Mouse (Mus musculus) erythroblast, adult 5-6 weeks (primary cell): Measurements from ENCODE around the gene Sec24d. TPM values are rescaled to one million over a fixed set of nuclear protein-coding genes. Genes with fewer than 3 reads are reported as not detected.

Experiments used
- ATAC-seq: replicated peaks from 2 replicates; pipeline ENCODE4 v1.8.0; 2016; ENCODE audit warnings: moderate number of reproducible peaks, mild to moderate bottlenecking, moderate TSS enrichment, inconsistent platforms; ENCODE audit not compliant: poor library complexity, low FRiP score, severe bottlenecking
- total RNA-seq, 2 experiments: library from RNA; stranded (forward) in 1 of 2; stranded (reverse) in 1 of 2; fragments of 150-400 nt in 1 of 2; fragments of 200-764, 138-1000 nt in 1 of 2; gene quantifications; 2 replicates each; pipeline versions ENCODE4 v1.2.3 to v1.2.4; 2015 to 2017; ENCODE audit warnings: low replicate concordance in 2 of 2

The Sec24d gene
- total RNA-seq, 2 experiments from 2014 or later = 2.6 to 7.9 TPM

- no peak for ATAC-seq
Observed at GRCm38 (mm10) chr3:123384435-123384834, 117.2 kb downstream of the Sec24d start.

GRCm38 (mm10) chr3:123385118-123385485 is 117.8 kb downstream of the Sec24d start:
- no peak for ATAC-seq

GRCm38 (mm10) chr3:123385486-123386156 is 118.4 kb downstream of the Sec24d start, which contains the start of gene Mettl14:
Mettl14 (minus strand) TSS chr3:123386108.
- ATAC-seq = peak; percentile 100

GRCm38 (mm10) chr3:123386157-123386780 is 119.0 kb downstream of the Sec24d start:
- ATAC-seq = peak; percentile 70

- ATAC-seq = no peak
Observed at GRCm38 (mm10) chr3:123391180-123391579, 123.9 kb downstream of the Sec24d start.

GRCm38 (mm10) chr3:123395611-123396010 is 128.4 kb downstream of the Sec24d start:
- ATAC-seq = no peak

- no peak for ATAC-seq
Observed at GRCm38 (mm10) chr3:123397562-123398481, 130.6 kb downstream of the Sec24d start.

- no peak for ATAC-seq
Observed at GRCm38 (mm10) chr3:123404945-123405344, 137.7 kb downstream of the Sec24d start.

GRCm38 (mm10) chr3:123411821-123412578 is 144.7 kb downstream of the Sec24d start:
- no peak for ATAC-seq

- ATAC-seq = no peak
Observed at GRCm38 (mm10) chr3:123413173-123413572, 145.9 kb downstream of the Sec24d start.

Other genes with a start within 250 kb of the Sec24d start
- gene Myoz2, start 232.4 kb upstream of the Sec24d start, total RNA-seq (2015; ENCODE audit: low replicate concordance) = not detected in 2 replicates
- gene Myoz2, start 232.4 kb upstream of the Sec24d start, total RNA-seq (2017; ENCODE audit: low replicate concordance) = not detected in 2 replicates
- gene Synpo2, start 31.3 kb upstream of the Sec24d start, total RNA-seq (2015; ENCODE audit: low replicate concordance) = not detected in 2 replicates
- under 0.01 TPM in 1 of 2 replicates, not detected in the other for gene Synpo2, start 31.3 kb upstream of the Sec24d start, total RNA-seq (2017; ENCODE audit: low replicate concordance)
- 6.1 and 6.9 TPM in 2 replicates for gene Mettl14, start 118.7 kb downstream of the Sec24d start, total RNA-seq (2015; ENCODE audit: low replicate concordance)
- 3.1 and 5.3 TPM in 2 replicates for gene Mettl14, start 118.7 kb downstream of the Sec24d start, total RNA-seq (2017; ENCODE audit: low replicate concordance)
- gene Prss12, start 179.5 kb downstream of the Sec24d start, total RNA-seq (2015; ENCODE audit: low replicate concordance) = not detected in 2 replicates
- gene Prss12, start 179.5 kb downstream of the Sec24d start, total RNA-seq (2017; ENCODE audit: low replicate concordance) = not detected in 2 replicates